Mouse (Mus musculus) stomach, embryonic 16.5 days (tissue): ENCODE measurements around the gene Brd7. TPM values are rescaled to one million over a fixed set of nuclear protein-coding genes. Genes with fewer than 3 reads are reported as not detected.
A peak's percentile ranks its signal among the peaks of the same experiment; 100 is the strongest.

Source experiments
- ATAC-seq: fragments of 200-750 bp; cut with Nextera tagmentation; 2 replicates; pipeline ENCODE4 v1.8.0; 2017; ENCODE audit warnings: moderate number of reproducible peaks, moderate TSS enrichment; ENCODE audit not compliant: insufficient read depth, low FRiP score
- H3K27ac ChIP-seq: fragments of 300-500 bp; sonication (generic); 2 replicates; pipeline ENCODE4 v1.5.1; 2014; ENCODE audit warnings: low read length
- H3K27me3 ChIP-seq: fragments of 300-500 bp; sonication (generic); 2 replicates; pipeline ENCODE4 v1.6.1; 2014; ENCODE audit warnings: low read length, control low read depth, mixed read lengths; ENCODE audit not compliant: control insufficient read depth, insufficient read depth
- H3K36me3 ChIP-seq: fragments of 300-500 bp; sonication (generic); 2 replicates; pipeline ENCODE4 v1.6.1; 2014; ENCODE audit warnings: low read length; ENCODE audit not compliant: control insufficient read depth, insufficient read depth
- H3K4me1 ChIP-seq: fragments of 300-500 bp; sonication (generic); 2 replicates; pipeline ENCODE4 v1.6.1; 2014; ENCODE audit warnings: low read length, control low read depth, mixed read lengths; ENCODE audit not compliant: control insufficient read depth, insufficient read depth
- H3K4me2 ChIP-seq: fragments of 300-500 bp; sonication (generic); 2 replicates; pipeline ENCODE4 v1.6.1; 2014; ENCODE audit warnings: low read depth, low read length, mixed read lengths
- H3K4me3 ChIP-seq: fragments of 300-500 bp; sonication (generic); replicated peaks from 2 replicates; pipeline ENCODE4 v1.5.1; 2014; ENCODE audit warnings: mild to moderate bottlenecking, low read length
- H3K9ac ChIP-seq: fragments of 300-500 bp; sonication (generic); 2 replicates; pipeline ENCODE4 v1.6.1; 2014; ENCODE audit warnings: low read length
- H3K9me3 ChIP-seq: fragments of 300-500 bp; sonication (generic); replicated peaks from 2 replicates; pipeline ENCODE4 v1.6.1; 2016; ENCODE audit warnings: low read length, control low read depth; ENCODE audit not compliant: control insufficient read depth
- WGBS: fragments of 180-500 bp; shearing (Covaris S2); extraction: QIAGEN DNeasy Blood & Tissue Kit; methylation state at CpG from one replicate; pipeline ENCODE4 v1.1.7; 2014; 5-methylcytosine and 5-hydroxymethylcytosine counted together
- polyA plus RNA-seq: library from polyadenylated mRNA; unstranded; fragments of >200 nt; fragmentation: Nextera tagmentation; extraction: Ambion mirVana; gene quantifications from 2 replicates; pipeline ENCODE4 v1.2.1, GENCODE M21; 2015

The Brd7 gene
- polyA plus RNA-seq, 1 experiment from 2014 or later = 35.0 TPM

GRCm38 (mm10) chr8:88334384-88334783 is 27.6 kb downstream of the Brd7 start:
- Histone ChIP-seq H3K27ac (no peak overlapping the region), H3K36me3 (0 out of 2 replicates have a peak, but pooled peaks cover 6% of the 10 kb centered on the region), H3K4me2 (no peak overlapping the region), H3K27me3 (no peaks in the 10 kb centered on the region), H3K4me3 (no peak overlapping the region), H3K9ac (no peak overlapping the region), H3K4me1 (no peaks in the 10 kb centered on the region), H3K9me3 (no peaks in the 10 kb centered on the region)
- 0 out of 2 replicates have a peak, but pooled peaks have one; percentile 11 for ATAC-seq
- WGBS = 91% methylated on average over 2 of the region's 2 CpGs

GRCm38 (mm10) chr8:88330816-88331215 is 31.2 kb downstream of the Brd7 start:
- Histone ChIP-seq H3K9me3 (no peaks in the 10 kb centered on the region), H3K27ac (no peak overlapping the region), H3K27me3 (no peaks in the 10 kb centered on the region), H3K36me3 (peaks cover 12% of the 10 kb centered on the region; the same call in 1 of the 2 replicates), H3K4me2 (no peak overlapping the region), H3K4me1 (peaks cover 1% of the 10 kb centered on the region; the same call in 1 of the 2 replicates), H3K9ac (no peak overlapping the region), H3K4me3 (no peak overlapping the region)
- no peak for ATAC-seq
- WGBS = 83% methylated on average over 3 of the region's 3 CpGs

- H3K36me3 ChIP-seq = peaks cover 14% of the 10 kb centered on the region; the same call in 1 of the 2 replicates
Measured at GRCm38 (mm10) chr8:88328689-88329088, 33.3 kb downstream of the Brd7 start.

GRCm38 (mm10) chr8:88326328-88326727 is 35.7 kb downstream of the Brd7 start:
- 93% methylated on average over 12 of the region's 12 CpGs for WGBS
- H3K4me1 ChIP-seq = peaks cover 7% of the 10 kb centered on the region; the same call in 1 of the 2 replicates

More at GRCm38 (mm10) chr8:88328689-88329088, 33.3 kb downstream of the Brd7 start:
- Histone ChIP-seq H3K27me3 (no peaks in the 10 kb centered on the region), H3K9ac (no peak overlapping the region), H3K4me1 (peaks cover 7% of the 10 kb centered on the region; the same call in 1 of the 2 replicates), H3K4me3 (no peak overlapping the region), H3K27ac (0 out of 2 replicates have a peak overlapping the region, but pooled peaks have one; percentile 34), H3K4me2 (no peak overlapping the region), H3K9me3 (no peaks in the 10 kb centered on the region)
- ATAC-seq = no peak
- 80% methylated on average over 6 of the region's 6 CpGs for WGBS

DNA sequence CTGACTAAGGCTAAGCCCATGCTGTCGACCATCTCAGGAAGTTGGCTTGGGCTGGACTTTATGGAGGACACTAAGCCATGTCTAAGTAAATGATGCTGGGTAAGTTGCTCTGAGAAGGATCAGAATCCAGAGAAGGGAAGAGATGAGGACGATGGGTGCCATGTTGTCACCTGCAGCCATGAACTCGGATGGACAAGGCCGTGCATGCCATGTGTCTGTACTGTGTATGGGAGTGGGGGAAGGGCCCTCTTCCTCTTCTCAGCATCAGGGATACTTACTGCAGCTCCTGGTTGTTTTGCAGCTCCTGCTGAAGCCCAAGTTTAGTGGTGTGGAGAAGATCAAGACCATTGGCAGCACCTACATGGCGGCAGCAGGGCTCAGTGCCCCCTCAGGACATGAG is 36.2 kb downstream of the Brd7 start:
- Histone ChIP-seq H3K4me1 (peaks cover 7% of the 10 kb centered on the region; the same call in 1 of the 2 replicates), H3K9me3 (no peaks in the 10 kb centered on the region), H3K36me3 (peaks cover 14% of the 10 kb centered on the region; the same call in 1 of the 2 replicates), H3K9ac (no peak overlapping the region), H3K4me3 (no peak overlapping the region), H3K27ac (no peak overlapping the region), H3K27me3 (no peaks in the 10 kb centered on the region), H3K4me2 (no peak overlapping the region)
- WGBS = 70% methylated on average over 5 of the region's 5 CpGs
- ATAC-seq = no peak

More at GRCm38 (mm10) chr8:88326328-88326727, 35.7 kb downstream of the Brd7 start:
- Histone ChIP-seq H3K4me3 (no peak overlapping the region), H3K9ac (no peak overlapping the region), H3K9me3 (no peaks in the 10 kb centered on the region), H3K27ac (no peak overlapping the region), H3K4me2 (no peak overlapping the region), H3K36me3 (peaks cover 14% of the 10 kb centered on the region; the same call in 1 of the 2 replicates), H3K27me3 (no peaks in the 10 kb centered on the region)
- no peak for ATAC-seq

GRCm38 (mm10) chr8:88325251-88325650 is 36.7 kb downstream of the Brd7 start:
- no peaks in the 10 kb centered on the region for H3K9me3 ChIP-seq
- no peak overlapping the region for H3K27ac ChIP-seq
- peaks cover 11% of the 10 kb centered on the region; the same call in 1 of the 2 replicates for H3K36me3 ChIP-seq
- no peak overlapping the region for H3K4me2 ChIP-seq
- WGBS = 18% methylated on average over 5 of the region's 5 CpGs
- no peak overlapping the region for H3K4me3 ChIP-seq
- no peak overlapping the region for H3K9ac ChIP-seq
- H3K4me1 ChIP-seq = peaks cover 7% of the 10 kb centered on the region; the same call in 1 of the 2 replicates
- peak; percentile 31 for ATAC-seq
- H3K27me3 ChIP-seq = no peaks in the 10 kb centered on the region

- no peak overlapping the region for H3K9ac ChIP-seq
Measured at GRCm38 (mm10) chr8:88324760-88325159, 37.2 kb downstream of the Brd7 start.

DNA sequence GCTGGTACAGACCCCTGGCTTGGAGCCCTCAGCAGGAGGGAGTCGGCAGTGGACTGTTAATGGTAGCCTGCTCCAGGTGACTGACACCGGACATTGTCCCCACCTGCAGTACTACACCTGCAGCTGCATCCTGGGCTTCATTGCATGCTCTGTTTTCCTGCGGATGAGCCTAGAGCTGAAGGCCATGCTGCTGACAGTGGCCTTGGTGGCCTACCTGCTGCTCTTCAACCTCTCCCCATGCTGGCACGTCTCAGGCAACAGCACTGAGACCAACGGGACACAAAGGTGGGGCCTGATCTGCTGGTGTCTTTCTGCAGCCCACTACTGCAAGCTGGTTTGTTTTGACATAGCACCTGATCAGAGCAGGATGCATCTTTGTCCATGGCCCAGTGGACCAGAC is 38.5 kb downstream of the Brd7 start:
- 0 out of 2 replicates have a peak, but pooled peaks cover 11% of the 10 kb centered on the region for H3K36me3 ChIP-seq
- H3K9me3 ChIP-seq = no peaks in the 10 kb centered on the region
- no peak overlapping the region for H3K27ac ChIP-seq
- H3K4me3 ChIP-seq = no peak overlapping the region
- no peak for ATAC-seq
- no peak overlapping the region for H3K9ac ChIP-seq
- H3K4me2 ChIP-seq = no peak overlapping the region
- 85% methylated on average over 5 of the region's 5 CpGs for WGBS
- peaks cover 7% of the 10 kb centered on the region; the same call in 1 of the 2 replicates for H3K4me1 ChIP-seq
- no peaks in the 10 kb centered on the region for H3K27me3 ChIP-seq

More at GRCm38 (mm10) chr8:88324760-88325159, 37.2 kb downstream of the Brd7 start:
- Histone ChIP-seq H3K27me3 (no peaks in the 10 kb centered on the region), H3K4me3 (no peak overlapping the region), H3K4me2 (no peak overlapping the region), H3K36me3 (peaks cover 11% of the 10 kb centered on the region; the same call in 1 of the 2 replicates), H3K27ac (no peak overlapping the region), H3K4me1 (peaks cover 7% of the 10 kb centered on the region; the same call in 1 of the 2 replicates), H3K9me3 (no peaks in the 10 kb centered on the region)
- 69% methylated on average over 11 of the region's 11 CpGs for WGBS
- no peak for ATAC-seq

DNA sequence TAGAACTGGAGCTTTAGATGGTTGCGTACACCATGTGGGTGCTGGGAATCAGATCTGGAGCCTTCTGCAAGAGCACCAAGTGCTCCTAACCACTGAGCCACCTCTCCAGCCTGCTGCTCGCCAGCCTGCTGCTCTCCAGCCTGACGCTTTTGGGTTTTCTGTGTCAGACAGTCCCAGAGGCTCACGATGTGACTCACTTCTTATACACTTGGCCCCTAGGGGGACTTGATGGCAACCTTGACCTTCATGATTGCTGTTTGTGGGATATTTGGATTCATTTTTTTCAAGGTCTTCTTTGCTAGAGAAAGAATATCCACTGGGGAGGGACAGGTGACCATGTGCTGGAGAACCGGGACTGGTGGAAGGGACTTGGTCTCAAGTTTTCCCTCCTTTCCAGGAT is 40.6 kb downstream of the Brd7 start:
- Histone ChIP-seq H3K4me2 (no peak overlapping the region), H3K27me3 (no peaks in the 10 kb centered on the region), H3K4me1 (peaks cover 17% of the 10 kb centered on the region), H3K36me3 (0 out of 2 replicates have a peak, but pooled peaks cover 6% of the 10 kb centered on the region), H3K27ac (no peak overlapping the region), H3K9ac (no peak overlapping the region), H3K4me3 (no peak overlapping the region), H3K9me3 (no peaks in the 10 kb centered on the region)
- WGBS = 89% methylated on average over 5 of the region's 5 CpGs
- ATAC-seq = no peak
